Mouse (Mus musculus): Measurements from ENCODE around the gene P2rx3. TPM values are rescaled to one million over a fixed set of nuclear protein-coding genes. Genes with fewer than 3 reads are reported as not detected.

P2rx3 gene
- polyA plus RNA-seq, 1 experiment = 2.2 TPM

- Histone ChIP-seq H3K4me1 (ENCODE audit: control insufficient read depth, insufficient read depth, low read length) (peaks cover 4% of the 10 kb centered on the region; the same call in 1 of the 2 replicates), H3K4me3 (ENCODE audit: insufficient read depth, low read length) (peak overlapping the region; percentile 87), H3K27ac (ENCODE audit: insufficient read depth, low read length) (no peak overlapping the region)
- TF ChIP-seq CTCF (IDR thresholded peaks at IDR 0.05; ENCODE audit: extremely low read depth, insufficient read depth, low read length) = no peak
- TF ChIP-seq POLR2A (IDR thresholded peaks at IDR 0.05; ENCODE audit: extremely low read depth, insufficient read depth, low read length) = no peak
Measured at GRCm38 (mm10) chr2:85047081-85047480, 9.8 kb upstream of the P2rx3 start.

GRCm38 (mm10) chr2:85046222-85046621 is 9.0 kb upstream of the P2rx3 start:
- Histone ChIP-seq H3K4me1 (ENCODE audit: control insufficient read depth, insufficient read depth, low read length) (peaks cover 2% of the 10 kb centered on the region; the same call in 1 of the 2 replicates), H3K4me3 (ENCODE audit: insufficient read depth, low read length) (no peak overlapping the region), H3K27ac (ENCODE audit: insufficient read depth, low read length) (no peak overlapping the region)
- TF ChIP-seq CTCF (IDR thresholded peaks at IDR 0.05; ENCODE audit: extremely low read depth, insufficient read depth, low read length) (no peak), POLR2A (IDR thresholded peaks at IDR 0.05; ENCODE audit: extremely low read depth, insufficient read depth, low read length) (no peak)

GRCm38 (mm10) chr2:85043623-85044022 is 6.4 kb upstream of the P2rx3 start:
- Histone ChIP-seq H3K4me3 (ENCODE audit: insufficient read depth, low read length) (no peak overlapping the region), H3K4me1 (ENCODE audit: control insufficient read depth, insufficient read depth, low read length) (no peaks in the 10 kb centered on the region), H3K27ac (ENCODE audit: insufficient read depth, low read length) (no peak overlapping the region)
- TF ChIP-seq POLR2A (IDR thresholded peaks at IDR 0.05; ENCODE audit: extremely low read depth, insufficient read depth, low read length) (no peak), CTCF (IDR thresholded peaks at IDR 0.05; ENCODE audit: extremely low read depth, insufficient read depth, low read length) (no peak)

GRCm38 (mm10) chr2:85038336-85038735 is 1.1 kb upstream of the P2rx3 start:
- peak overlapping the region; percentile 95; the same call in 1 of the 2 replicates for H3K4me3 ChIP-seq (ENCODE audit: insufficient read depth, low read length)
- no peak for TF ChIP-seq POLR2A (IDR thresholded peaks at IDR 0.05; ENCODE audit: extremely low read depth, insufficient read depth, low read length)
- H3K4me1 ChIP-seq (ENCODE audit: control insufficient read depth, insufficient read depth, low read length) = peaks cover 7% of the 10 kb centered on the region; the same call in 1 of the 2 replicates
- H3K27ac ChIP-seq (ENCODE audit: insufficient read depth, low read length) = no peak overlapping the region

GRCm38 (mm10) chr2:85036507-85037046 is 685 bp downstream of the P2rx3 start:
- 0 out of 2 replicates have a peak overlapping the region, but pooled peaks have one; percentile 14 for H3K27ac ChIP-seq (ENCODE audit: insufficient read depth, low read length)
- TF ChIP-seq POLR2A (IDR thresholded peaks at IDR 0.05; ENCODE audit: extremely low read depth, insufficient read depth, low read length) (no peak), CTCF (IDR thresholded peaks at IDR 0.05; ENCODE audit: extremely low read depth, insufficient read depth, low read length) (no peak)

GRCm38 (mm10) chr2:85034169-85034568 is 3.1 kb downstream of the P2rx3 start:
- Histone ChIP-seq H3K27ac (ENCODE audit: insufficient read depth, low read length) (no peak overlapping the region), H3K4me3 (ENCODE audit: insufficient read depth, low read length) (no peak overlapping the region), H3K4me1 (ENCODE audit: control insufficient read depth, insufficient read depth, low read length) (peaks cover 9% of the 10 kb centered on the region; the same call in 1 of the 2 replicates)
- TF ChIP-seq POLR2A (IDR thresholded peaks at IDR 0.05; ENCODE audit: extremely low read depth, insufficient read depth, low read length) = no peak
- TF ChIP-seq CTCF (IDR thresholded peaks at IDR 0.05; ENCODE audit: extremely low read depth, insufficient read depth, low read length) = no peak

More at GRCm38 (mm10) chr2:85036507-85037046, 685 bp downstream of the P2rx3 start:
- H3K4me3 ChIP-seq (ENCODE audit: insufficient read depth, low read length) = peak overlapping the region; percentile 95
- peaks cover 7% of the 10 kb centered on the region; the same call in 1 of the 2 replicates for H3K4me1 ChIP-seq (ENCODE audit: control insufficient read depth, insufficient read depth, low read length)

GRCm38 (mm10) chr2:85033121-85033520 is 4.1 kb downstream of the P2rx3 start:
- H3K4me1 ChIP-seq (ENCODE audit: control insufficient read depth, insufficient read depth, low read length) = peaks cover 7% of the 10 kb centered on the region; the same call in 1 of the 2 replicates
- TF ChIP-seq POLR2A (IDR thresholded peaks at IDR 0.05; ENCODE audit: extremely low read depth, insufficient read depth, low read length) = no peak
- TF ChIP-seq CTCF (IDR thresholded peaks at IDR 0.05; ENCODE audit: extremely low read depth, insufficient read depth, low read length) = no peak
- H3K27ac ChIP-seq (ENCODE audit: insufficient read depth, low read length) = no peak overlapping the region
- H3K4me3 ChIP-seq (ENCODE audit: insufficient read depth, low read length) = no peak overlapping the region

- H3K4me3 ChIP-seq (ENCODE audit: insufficient read depth, low read length) = no peak overlapping the region
- H3K27ac ChIP-seq (ENCODE audit: insufficient read depth, low read length) = no peak overlapping the region
- peaks cover 2% of the 10 kb centered on the region; the same call in 1 of the 2 replicates for H3K4me1 ChIP-seq (ENCODE audit: control insufficient read depth, insufficient read depth, low read length)
- TF ChIP-seq CTCF (IDR thresholded peaks at IDR 0.05; ENCODE audit: extremely low read depth, insufficient read depth, low read length) (no peak), POLR2A (IDR thresholded peaks at IDR 0.05; ENCODE audit: extremely low read depth, insufficient read depth, low read length) (no peak)
Measured at GRCm38 (mm10) chr2:85030989-85031388, 6.3 kb downstream of the P2rx3 start.

- TF ChIP-seq POLR2A (IDR thresholded peaks at IDR 0.05; ENCODE audit: extremely low read depth, insufficient read depth, low read length) (no peak), CTCF (IDR thresholded peaks at IDR 0.05; ENCODE audit: extremely low read depth, insufficient read depth, low read length) (no peak)
- H3K27ac ChIP-seq (ENCODE audit: insufficient read depth, low read length) = no peak overlapping the region
- peaks cover 2% of the 10 kb centered on the region; the same call in 1 of the 2 replicates for H3K4me1 ChIP-seq (ENCODE audit: control insufficient read depth, insufficient read depth, low read length)
- H3K4me3 ChIP-seq (ENCODE audit: insufficient read depth, low read length) = no peak overlapping the region
Measured at GRCm38 (mm10) chr2:85029897-85030296, 7.4 kb downstream of the P2rx3 start.

- Histone ChIP-seq H3K4me3 (ENCODE audit: insufficient read depth, low read length) (no peak overlapping the region), H3K4me1 (ENCODE audit: control insufficient read depth, insufficient read depth, low read length) (peaks cover 2% of the 10 kb centered on the region; the same call in 1 of the 2 replicates), H3K27ac (ENCODE audit: insufficient read depth, low read length) (no peak overlapping the region)
- TF ChIP-seq POLR2A (IDR thresholded peaks at IDR 0.05; ENCODE audit: extremely low read depth, insufficient read depth, low read length) (no peak), CTCF (IDR thresholded peaks at IDR 0.05; ENCODE audit: extremely low read depth, insufficient read depth, low read length) (no peak)
Measured at GRCm38 (mm10) chr2:85027281-85027680, 10.0 kb downstream of the P2rx3 start.

Measured in cortical plate, adult 2 months (tissue).